In genomic region chr11:84959181-84959580, GRCm38 (mm10) we compare ENCODE assay signal across 15 mouse cellular contexts. TPM values are rescaled to one million over a fixed set of nuclear protein-coding genes. Genes with fewer than 3 reads are reported as not detected.
A peak's percentile ranks its signal among the peaks of the same experiment; 100 is the strongest.
DNase-seq lines count a peak whose midpoint lies in the region; ATAC-seq and TF ChIP-seq lines count a peak whose summit lies in the region.
"Had no signal": no experiment of that assay in that cellular context is flagged by ENCODE, and none has a peak within 500 bp of the region (broad histone marks: within the 10 kb centered on the region; RNA-seq: fewer than 3 reads in every experiment).

No protein-coding gene starts in this region.

- no peak for TF ChIP-seq CTCF in layer of hippocampus, adult 2 months (conservative IDR thresholded peaks at IDR 0.05)
- no peak for TF ChIP-seq CTCF in kidney, postnatal 0 days (IDR thresholded peaks at IDR 0.05; ENCODE audit: low read depth)

- no peaks in the 10 kb centered on the region for H3K36me3 ChIP-seq in forebrain, embryonic 10.5 days (replicated peaks)
- H3K36me3 ChIP-seq in forebrain, embryonic 12.5 days (replicated peaks) = no peaks in the 10 kb centered on the region
- no peaks in the 10 kb centered on the region for H3K36me3 ChIP-seq in embryonic facial prominence, embryonic 10.5 days (replicated peaks)
- no peaks in the 10 kb centered on the region for H3K36me3 ChIP-seq in kidney, postnatal 0 days (ENCODE audit: insufficient read depth, low read length)
- H3K36me3 ChIP-seq: limb, embryonic 15.5 days; lung, embryonic 15.5 days had no signal

- no peaks in the 10 kb centered on the region for H3K9me3 ChIP-seq in forebrain, embryonic 10.5 days
- H3K9me3 ChIP-seq in forebrain, embryonic 12.5 days = no peaks in the 10 kb centered on the region
- H3K9me3 ChIP-seq in embryonic facial prominence, embryonic 10.5 days = no peaks in the 10 kb centered on the region
- no peaks in the 10 kb centered on the region for H3K9me3 ChIP-seq in kidney, postnatal 0 days (replicated peaks; ENCODE audit: low read length)
- H3K9me3 ChIP-seq: limb, embryonic 15.5 days; lung, embryonic 15.5 days had no signal

- DNase-seq in forebrain, embryonic 10.5 days (ENCODE audit: extremely low spot score, low spot score) = no peak
- no peak for DNase-seq in layer of hippocampus, adult 2 months (ENCODE audit: low spot score in 2 of 2)
- DNase-seq in layer of hippocampus, adult 9-10 months (ENCODE audit: low spot score) = no peak
- DNase-seq in embryonic facial prominence, embryonic 10.5 days (ENCODE audit: low spot score) = peak; percentile 24
- no peak for DNase-seq in kidney, postnatal 0 days (ENCODE audit: low spot score)
- no peak for DNase-seq in right cerebral cortex, postnatal 36 days (ENCODE audit: low spot score in 2 of 2)
- DNase-seq: B cell, adult 2 months; spleen, adult 18-20 months; thymus, postnatal 14 days had no signal

- H3K4me3 ChIP-seq in forebrain, embryonic 10.5 days = no peak overlapping the region
- no peak overlapping the region for H3K4me3 ChIP-seq in forebrain, embryonic 12.5 days (replicated peaks)
- peak overlapping the region; percentile 73 for H3K4me3 ChIP-seq in layer of hippocampus, adult 2 months
- H3K4me3 ChIP-seq in embryonic facial prominence, embryonic 10.5 days = no peak overlapping the region
- H3K4me3 ChIP-seq in kidney, postnatal 0 days (replicated peaks; ENCODE audit: low read depth, low read length) = no peak overlapping the region
- H3K4me3 ChIP-seq: limb, embryonic 15.5 days; lung, embryonic 15.5 days had no signal

- no peak overlapping the region for H3K4me2 ChIP-seq in forebrain, embryonic 12.5 days
- H3K4me2 ChIP-seq in kidney, postnatal 0 days (ENCODE audit: low read length) = peak overlapping the region; percentile 59; the same call in 1 of the 2 replicates
- H3K4me2 ChIP-seq: limb, embryonic 15.5 days; lung, embryonic 15.5 days had no signal

- no peak overlapping the region for H3K9ac ChIP-seq in forebrain, embryonic 12.5 days
- no peak overlapping the region for H3K9ac ChIP-seq in kidney, postnatal 0 days (ENCODE audit: low read depth, low read length)
- H3K9ac ChIP-seq: limb, embryonic 15.5 days; lung, embryonic 15.5 days had no signal

- no peak for ATAC-seq in forebrain, embryonic 12.5 days (ENCODE audit: low FRiP score)
- peak; percentile 60 for ATAC-seq in kidney, postnatal 0 days (replicated peaks; ENCODE audit: low FRiP score, low read depth)
- ATAC-seq in erythroblast, adult 5-6 weeks (replicated peaks; ENCODE audit: low FRiP score, poor library complexity, severe bottlenecking) = no peak

- WGBS in forebrain, embryonic 10.5 days = 14% methylated on average over 5 of the region's 5 CpGs
- WGBS in forebrain, embryonic 12.5 days = 20% methylated on average over 5 of the region's 5 CpGs
- WGBS in embryonic facial prominence, embryonic 10.5 days = 16% methylated on average over 5 of the region's 5 CpGs
- 22% methylated on average over 5 of the region's 5 CpGs for WGBS in kidney, postnatal 0 days

- H3K27ac ChIP-seq in forebrain, embryonic 10.5 days = peak overlapping the region; percentile 60; the same call in 1 of the 2 replicates
- no peak overlapping the region for H3K27ac ChIP-seq in forebrain, embryonic 12.5 days
- H3K27ac ChIP-seq in layer of hippocampus, adult 2 months = peak overlapping the region; percentile 70; the same call in 1 of the 2 replicates
- H3K27ac ChIP-seq in embryonic facial prominence, embryonic 10.5 days (replicated peaks) = no peak overlapping the region; the same call in 1 of the 2 replicates
- H3K27ac ChIP-seq in kidney, postnatal 0 days = peak overlapping the region; percentile 75
- H3K27ac ChIP-seq: limb, embryonic 15.5 days; lung, embryonic 15.5 days had no signal

- peaks cover 55% of the 10 kb centered on the region for H3K27me3 ChIP-seq in forebrain, embryonic 10.5 days (ENCODE audit: poor library complexity, severe bottlenecking)
- H3K27me3 ChIP-seq in forebrain, embryonic 12.5 days = peaks cover 56% of the 10 kb centered on the region
- peaks cover 49% of the 10 kb centered on the region for H3K27me3 ChIP-seq in embryonic facial prominence, embryonic 10.5 days (replicated peaks; ENCODE audit: low read depth, poor library complexity, severe bottlenecking)
- 0 out of 2 replicates have a peak, but pooled peaks cover 5% of the 10 kb centered on the region for H3K27me3 ChIP-seq in kidney, postnatal 0 days (ENCODE audit: insufficient read depth, low read length)

- H3K4me1 ChIP-seq in forebrain, embryonic 10.5 days = peaks cover 42% of the 10 kb centered on the region
- H3K4me1 ChIP-seq in forebrain, embryonic 12.5 days = peaks cover 23% of the 10 kb centered on the region
- H3K4me1 ChIP-seq in embryonic facial prominence, embryonic 10.5 days = peaks cover 39% of the 10 kb centered on the region
- H3K4me1 ChIP-seq in kidney, postnatal 0 days (replicated peaks; ENCODE audit: insufficient read depth, low read length) = peaks cover 23% of the 10 kb centered on the region

RNA-seq across cellular contexts. Expression of gene Car4, which starts 1.6 kb away (rescaled TPM):
- 3.7 and 3.8 TPM in 2 replicates for polyA plus RNA-seq in forebrain, embryonic 10.5 days (2016; fragmentation: Nextera tagmentation; extraction: Ambion mirVana)
- 1.4 and 1.6 TPM in 2 replicates for polyA plus RNA-seq in forebrain, embryonic 12.5 days (2016; fragmentation: Nextera tagmentation; extraction: Ambion mirVana)
- 10 to 100 TPM; 67.0 to 73.9 TPM for total RNA-seq in layer of hippocampus, adult 2 months (2021)
- polyA plus RNA-seq in embryonic facial prominence, embryonic 10.5 days (2016; fragmentation: Nextera tagmentation; extraction: Ambion mirVana) = 2.9 and 5.1 TPM in 2 replicates
- polyA plus RNA-seq in kidney, postnatal 0 days (2015; fragmentation: Nextera tagmentation; extraction: Ambion mirVana) = 121 and 134 TPM in 2 replicates
- not detected in 2 replicates for total RNA-seq in erythroblast, adult 5-6 weeks (2015; ENCODE audit: low replicate concordance)
- not detected in 2 replicates for total RNA-seq in erythroblast, adult 5-6 weeks (2017; ENCODE audit: low replicate concordance)
- total RNA-seq: hematopoietic stem cell, adult 5-6 weeks; monocyte, adult 5-6 weeks had no signal
- polyA plus RNA-seq: limb, embryonic 15.5 days had no signal

RNA-seq across cellular contexts. Expression of gene Znhit3, which starts 43.0 kb away (rescaled TPM):
- polyA plus RNA-seq in forebrain, embryonic 10.5 days (2016; fragmentation: Nextera tagmentation; extraction: Ambion mirVana) = 97.6 and 99.8 TPM in 2 replicates
- 65.9 and 67.6 TPM in 2 replicates for polyA plus RNA-seq in forebrain, embryonic 12.5 days (2016; fragmentation: Nextera tagmentation; extraction: Ambion mirVana)
- total RNA-seq in layer of hippocampus, adult 2 months (2021) = 10 to 100 TPM; 30.7 to 32.1 TPM
- 89.1 and 96.8 TPM in 2 replicates for polyA plus RNA-seq in embryonic facial prominence, embryonic 10.5 days (2016; fragmentation: Nextera tagmentation; extraction: Ambion mirVana)
- 45.2 and 47.5 TPM in 2 replicates for polyA plus RNA-seq in kidney, postnatal 0 days (2015; fragmentation: Nextera tagmentation; extraction: Ambion mirVana)
- 1.5 and 6.5 TPM in 2 replicates for total RNA-seq in erythroblast, adult 5-6 weeks (2015; ENCODE audit: low replicate concordance)
- total RNA-seq in erythroblast, adult 5-6 weeks (2017; ENCODE audit: low replicate concordance) = 3.7 and 9.1 TPM in 2 replicates

Comparison
In these comparisons a context has a peak if more than half of its experiments do, and no peak if none do; other contexts are left out.
1. H3K27ac ChIP-seq: peak in forebrain, embryonic 10.5 days (single experiment), layer of hippocampus, adult 2 months (single experiment) and kidney, postnatal 0 days (single experiment); none in forebrain, embryonic 12.5 days (single experiment) and embryonic facial prominence, embryonic 10.5 days (single experiment).
2. RNA of gene Car4, which starts 1.6 kb away (polyA plus RNA-seq): 121 to 134 TPM in kidney, postnatal 0 days; 3.7 to 3.8 TPM in forebrain, embryonic 10.5 days, 2.9 to 5.1 TPM in embryonic facial prominence, embryonic 10.5 days and 1.4 to 1.6 TPM in forebrain, embryonic 12.5 days; every median in the first group is over 10 times any median in the second.